Mouse (Mus musculus): ENCODE results near the gene Sln. TPM values are rescaled to one million over a fixed set of nuclear protein-coding genes. Genes with fewer than 3 reads are reported as not detected.
A peak's percentile ranks its signal among the peaks of the same experiment; 100 is the strongest.

Sln gene
- polyA plus RNA-seq, 1 experiment from 2014 or later: 4.5 TPM

GRCm38 (mm10) chr9:53895827-53896226 is 45.9 kb downstream of the Sln start:
- H3K27me3 ChIP-seq (ENCODE audit: insufficient read depth, low read length): no peaks in the 10 kb centered on the region
- no peak overlapping the region for H3K9ac ChIP-seq (replicated peaks; ENCODE audit: low read length)
- no peak overlapping the region for H3K4me3 ChIP-seq (ENCODE audit: low read length)
- H3K27ac ChIP-seq (ENCODE audit: low read length): no peak overlapping the region
- no peaks in the 10 kb centered on the region for H3K36me3 ChIP-seq (ENCODE audit: insufficient read depth, low read length)
- no peak overlapping the region for H3K4me2 ChIP-seq (replicated peaks; ENCODE audit: low read depth, low read length)
- 24% methylated on average over 7 of the region's 7 CpGs for WGBS
- no peaks in the 10 kb centered on the region for H3K4me1 ChIP-seq (ENCODE audit: insufficient read depth, low read length)
- ATAC-seq (ENCODE audit: low FRiP score, low TSS enrichment): peak; percentile 61; the same call in 1 of the 2 replicates
- H3K9me3 ChIP-seq (ENCODE audit: low read length): peaks cover 3% of the 10 kb centered on the region; the same call in 1 of the 2 replicates

GRCm38 (mm10) chr9:53899836-53900235 is 49.9 kb downstream of the Sln start:
- Histone ChIP-seq H3K27me3 (ENCODE audit: insufficient read depth, low read length) (no peaks in the 10 kb centered on the region), H3K9me3 (ENCODE audit: low read length) (no peaks in the 10 kb centered on the region), H3K36me3 (ENCODE audit: insufficient read depth, low read length) (no peaks in the 10 kb centered on the region), H3K4me1 (ENCODE audit: insufficient read depth, low read length) (no peaks in the 10 kb centered on the region), H3K27ac (ENCODE audit: low read length) (no peak overlapping the region), H3K4me3 (ENCODE audit: low read length) (no peak overlapping the region), H3K9ac (replicated peaks; ENCODE audit: low read length) (no peak overlapping the region), H3K4me2 (replicated peaks; ENCODE audit: low read depth, low read length) (no peak overlapping the region)
- no peak for ATAC-seq (ENCODE audit: low FRiP score, low TSS enrichment)
- 87% methylated on average over 6 of the region's 6 CpGs for WGBS

GRCm38 (mm10) chr9:53903215-53903842 is 53.4 kb downstream of the Sln start:
- Histone ChIP-seq H3K4me1 (ENCODE audit: insufficient read depth, low read length) (0 out of 2 replicates have a peak, but pooled peaks cover 2% of the 10 kb centered on the region), H3K4me3 (ENCODE audit: low read length) (no peak overlapping the region), H3K36me3 (ENCODE audit: insufficient read depth, low read length) (no peaks in the 10 kb centered on the region), H3K9ac (replicated peaks; ENCODE audit: low read length) (no peak overlapping the region), H3K4me2 (replicated peaks; ENCODE audit: low read depth, low read length) (no peak overlapping the region), H3K9me3 (ENCODE audit: low read length) (no peaks in the 10 kb centered on the region), H3K27me3 (ENCODE audit: insufficient read depth, low read length) (no peaks in the 10 kb centered on the region), H3K27ac (ENCODE audit: low read length) (no peak overlapping the region)
- ATAC-seq (ENCODE audit: low FRiP score, low TSS enrichment): no peak
- WGBS: 90% methylated on average over 7 of the region's 7 CpGs

Other genes starting within 250 kb of the Sln start
- 120 and 126 TPM in 2 replicates for gene Acat1, start 239.8 kb upstream of the Sln start, polyA plus RNA-seq (2015; fragmentation: Nextera tagmentation; extraction: Ambion mirVana)
- 30.4 and 33.1 TPM in 2 replicates for gene Cul5, start 180.2 kb upstream of the Sln start, polyA plus RNA-seq (2015; fragmentation: Nextera tagmentation; extraction: Ambion mirVana)
- 0.11 and 0.30 TPM in 2 replicates for gene Rab39, start 143.9 kb upstream of the Sln start, polyA plus RNA-seq (2015; fragmentation: Nextera tagmentation; extraction: Ambion mirVana)
- 20.1 and 20.4 TPM in 2 replicates for gene Slc35f2, start 78.6 kb upstream of the Sln start, polyA plus RNA-seq (2015; fragmentation: Nextera tagmentation; extraction: Ambion mirVana)
- 0.41 and 0.55 TPM in 2 replicates for gene Elmod1, start 125.1 kb downstream of the Sln start, polyA plus RNA-seq (2015; fragmentation: Nextera tagmentation; extraction: Ambion mirVana)
- 0.41 and 0.54 TPM in 2 replicates for gene Tnfaip8l3, start 218.2 kb downstream of the Sln start, polyA plus RNA-seq (2015; fragmentation: Nextera tagmentation; extraction: Ambion mirVana)